Mouse (Mus musculus) heart, postnatal 0 days (tissue): ENCODE results near the gene Klf12. TPM values are rescaled to one million over a fixed set of nuclear protein-coding genes. Genes with fewer than 3 reads are reported as not detected.
A peak's percentile ranks its signal among the peaks of the same experiment; 100 is the strongest.

Experiments
- ATAC-seq: fragments of 200-750 bp; cut with Nextera tagmentation; 2 replicates; pipeline ENCODE4 v1.8.0; 2017; ENCODE audit warnings: low read depth, moderate number of reproducible peaks, moderate library complexity; ENCODE audit not compliant: insufficient read depth
- DNase-seq: peaks from one replicate; pipeline ENCODE4 v3.0.0-alpha.2; 2016; ENCODE audit warnings: low spot score
- H3K27ac ChIP-seq: fragments of 300-500 bp; sonication (generic); 2 replicates; pipeline ENCODE4 v1.5.1; 2014; ENCODE audit warnings: low read depth, mild to moderate bottlenecking
- H3K27me3 ChIP-seq: fragments of 300-500 bp; sonication (generic); 2 replicates; pipeline ENCODE4 v1.6.1; 2014; ENCODE audit warnings: low read length, mixed read lengths; ENCODE audit not compliant: control insufficient read depth, insufficient read depth
- H3K36me3 ChIP-seq: fragments of 300-500 bp; sonication (generic); replicated peaks from 2 replicates; pipeline ENCODE4 v1.6.1; 2014; ENCODE audit warnings: low read length, mixed read lengths; ENCODE audit not compliant: control insufficient read depth, insufficient read depth
- H3K4me1 ChIP-seq: fragments of 300-500 bp; sonication (generic); 2 replicates; pipeline ENCODE4 v1.6.1; 2014; ENCODE audit warnings: antibody characterized with exemption; ENCODE audit not compliant: control insufficient read depth, insufficient read depth
- H3K4me2 ChIP-seq: fragments of 300-500 bp; sonication (generic); 2 replicates; pipeline ENCODE4 v1.6.1; 2014; ENCODE audit warnings: low read depth, mild to moderate bottlenecking, low read length, moderate library complexity
- H3K4me3 ChIP-seq: fragments of 300-500 bp; sonication (generic); 2 replicates; pipeline ENCODE4 v1.5.1; 2014; ENCODE audit warnings: low read depth, low read length
- H3K9ac ChIP-seq: fragments of 300-500 bp; sonication (generic); replicated peaks from 2 replicates; pipeline ENCODE4 v1.6.1; 2014; ENCODE audit warnings: low read depth, low read length, mixed read lengths
- H3K9me3 ChIP-seq: fragments of 300-500 bp; sonication (generic); replicated peaks from 2 replicates; pipeline ENCODE4 v1.6.1; 2016; ENCODE audit warnings: low read length; ENCODE audit not compliant: control insufficient read depth
- CTCF ChIP-seq: IDR thresholded peaks from 2 replicates; pipeline ENCODE4 v1.5.1; 2016; ENCODE audit warnings: antibody characterized with exemption, control low read depth, low read depth
- EP300 ChIP-seq: IDR thresholded peaks from 2 replicates; pipeline ENCODE4 v1.6.1; 2016; ENCODE audit warnings: antibody characterized with exemption, low read depth
- WGBS: fragments of 180-500 bp; shearing (Covaris S2); extraction: QIAGEN DNeasy Blood & Tissue Kit; methylation state at CpG from one replicate; pipeline ENCODE4 v1.1.7; 2014; 5-methylcytosine and 5-hydroxymethylcytosine counted together
- polyA plus RNA-seq: library from polyadenylated mRNA; unstranded; fragments of >200 nt; fragmentation: Nextera tagmentation; extraction: Ambion mirVana; gene quantifications from 2 replicates; pipeline ENCODE4 v1.2.1, GENCODE M21; 2015
- total RNA-seq: library from RNA; depleted of rRNA; stranded (reverse); fragments of >200 nt; gene quantifications from 2 replicates; pipeline ENCODE4 v1.2.3, GENCODE M21; 2014; ENCODE audit warnings: low replicate concordance

The Klf12 gene
- total and polyA plus RNA-seq, 2 experiments from 2014 or later, result 4.1 to 26.3 TPM

- Histone ChIP-seq H3K27me3 (no peaks in the 10 kb centered on the region), H3K27ac (no peak overlapping the region), H3K4me2 (no peak overlapping the region), H3K4me3 (no peak overlapping the region), H3K36me3 (no peaks in the 10 kb centered on the region), H3K4me1 (peaks cover 4% of the 10 kb centered on the region; the same call in 1 of the 2 replicates), H3K9ac (no peak overlapping the region), H3K9me3 (no peaks in the 10 kb centered on the region)
- ATAC-seq, result no peak
- TF ChIP-seq EP300, result no peak
- no peak for TF ChIP-seq CTCF
- 94% methylated on average over 3 of the region's 3 CpGs for WGBS
- DNase-seq, result no peak
Observed at GRCm38 (mm10) chr14:99900902-99901301, 383.6 kb downstream of the Klf12 start.

GRCm38 (mm10) chr14:99898861-99899260 lies 385.6 kb downstream of the Klf12 start:
- ATAC-seq (peak; percentile 82), DNase-seq (peak; percentile 50)
- no peak overlapping the region for H3K9ac ChIP-seq
- no peaks in the 10 kb centered on the region for H3K36me3 ChIP-seq
- 0 out of 2 replicates have a peak overlapping the region, but pooled peaks have one; percentile 9 for H3K27ac ChIP-seq
- H3K4me1 ChIP-seq, result peaks cover 4% of the 10 kb centered on the region; the same call in 1 of the 2 replicates
- H3K4me3 ChIP-seq, result no peak overlapping the region
- no peaks in the 10 kb centered on the region for H3K9me3 ChIP-seq
- H3K4me2 ChIP-seq, result no peak overlapping the region
- 37% methylated on average over 3 of the region's 3 CpGs for WGBS
- no peaks in the 10 kb centered on the region for H3K27me3 ChIP-seq
- TF ChIP-seq CTCF, result no peak
- no peak for TF ChIP-seq EP300

GRCm38 (mm10) chr14:99894708-99895383 lies 389.6 kb downstream of the Klf12 start:
- WGBS, result 17% methylated on average over 7 of the region's 7 CpGs
- Histone ChIP-seq H3K36me3 (no peaks in the 10 kb centered on the region), H3K4me3 (no peak overlapping the region), H3K9me3 (no peaks in the 10 kb centered on the region), H3K9ac (no peak overlapping the region), H3K27me3 (no peaks in the 10 kb centered on the region), H3K4me1 (peaks cover 4% of the 10 kb centered on the region; the same call in 1 of the 2 replicates), H3K4me2 (no peak overlapping the region), H3K27ac (no peak overlapping the region)
- peak; percentile 72 for ATAC-seq
- TF ChIP-seq CTCF (peak; percentile 99), EP300 (no peak)
- DNase-seq, result peak; percentile 79

- WGBS, result 57% methylated on average over 14 of the region's 14 CpGs
- ATAC-seq (no peak), DNase-seq (no peak)
- H3K4me3 ChIP-seq, result no peak overlapping the region
- no peaks in the 10 kb centered on the region for H3K36me3 ChIP-seq
- no peaks in the 10 kb centered on the region for H3K9me3 ChIP-seq
- H3K27ac ChIP-seq, result no peak overlapping the region
- no peak overlapping the region for H3K4me2 ChIP-seq
- H3K27me3 ChIP-seq, result no peaks in the 10 kb centered on the region
- peaks cover 4% of the 10 kb centered on the region; the same call in 1 of the 2 replicates for H3K4me1 ChIP-seq
- H3K9ac ChIP-seq, result no peak overlapping the region
- no peak for TF ChIP-seq CTCF
- TF ChIP-seq EP300, result no peak
Observed at GRCm38 (mm10) chr14:99894062-99894461, 390.4 kb downstream of the Klf12 start.

GRCm38 (mm10) chr14:99886503-99886902 lies 398.0 kb downstream of the Klf12 start:
- H3K36me3 ChIP-seq, result no peaks in the 10 kb centered on the region
- H3K4me1 ChIP-seq, result no peaks in the 10 kb centered on the region
- no peak overlapping the region for H3K4me3 ChIP-seq
- no peak overlapping the region for H3K9ac ChIP-seq
- TF ChIP-seq EP300 (no peak), CTCF (no peak)
- H3K4me2 ChIP-seq, result no peak overlapping the region
- H3K27ac ChIP-seq, result no peak overlapping the region
- H3K27me3 ChIP-seq, result no peaks in the 10 kb centered on the region
- H3K9me3 ChIP-seq, result no peaks in the 10 kb centered on the region
- ATAC-seq, result no peak
- no peak for DNase-seq
- WGBS, result 45% methylated on average over 2 of the region's 2 CpGs

- H3K27ac ChIP-seq, result no peak overlapping the region
- no peaks in the 10 kb centered on the region for H3K9me3 ChIP-seq
- H3K4me1 ChIP-seq, result no peaks in the 10 kb centered on the region
- TF ChIP-seq CTCF (no peak), EP300 (no peak)
- DNase-seq (no peak), ATAC-seq (no peak)
- no peaks in the 10 kb centered on the region for H3K36me3 ChIP-seq
- H3K27me3 ChIP-seq, result no peaks in the 10 kb centered on the region
- H3K4me3 ChIP-seq, result no peak overlapping the region
- H3K9ac ChIP-seq, result no peak overlapping the region
- no peak overlapping the region for H3K4me2 ChIP-seq
- 67% methylated on average over 2 of the region's 2 CpGs for WGBS
Observed at GRCm38 (mm10) chr14:99885562-99885961, 398.9 kb downstream of the Klf12 start.
